Mouse (Mus musculus): ENCODE data around the gene Tmem115. TPM values are rescaled to one million over a fixed set of nuclear protein-coding genes. Genes with fewer than 3 reads are reported as not detected.

Tmem115 gene
- polyA plus RNA-seq, 1 experiment from 2014 or later = 44.4 TPM

DNA sequence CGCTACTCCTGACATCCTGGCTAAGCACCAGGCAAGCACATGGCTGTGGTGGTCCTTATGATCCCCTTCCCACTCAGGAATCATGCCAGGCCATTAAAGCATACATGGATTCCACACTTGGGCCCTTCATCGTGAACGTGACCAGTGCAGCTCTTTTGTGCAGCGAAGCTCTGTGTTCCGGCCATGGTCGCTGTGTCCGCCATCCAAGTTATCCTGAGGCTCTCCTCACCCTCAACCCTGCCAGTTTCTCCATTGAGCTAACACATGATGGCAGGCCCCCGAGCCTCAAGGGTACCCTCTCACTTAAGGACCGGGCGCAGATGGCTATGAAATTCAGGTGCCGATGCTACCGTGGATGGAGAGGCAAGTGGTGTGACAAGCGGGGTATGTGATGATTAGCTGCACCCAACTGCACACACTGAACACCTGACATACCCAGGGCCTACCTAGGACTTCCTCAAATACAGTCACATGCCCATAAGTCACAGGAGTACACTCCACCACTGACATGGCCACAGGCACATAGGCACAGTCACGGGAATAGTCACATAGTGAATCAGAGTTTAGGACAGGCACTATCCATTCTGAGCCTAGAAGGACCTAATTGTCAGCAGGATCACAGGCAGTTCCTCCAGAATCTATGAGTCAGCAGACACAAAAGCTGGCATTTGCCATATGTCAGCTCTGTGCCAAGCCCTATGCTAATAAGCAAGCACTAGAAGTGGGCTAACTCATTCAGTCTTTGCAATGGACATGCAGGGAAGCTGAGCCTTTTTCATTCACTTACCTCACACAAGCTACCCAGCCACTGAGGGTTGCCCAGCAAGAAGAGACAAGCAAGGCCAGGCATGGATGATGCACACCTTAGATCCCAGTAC, 45.5 kb downstream of the Tmem115 start:
- Histone ChIP-seq H3K27me3 (replicated peaks; ENCODE audit: control insufficient read depth, insufficient read depth, low read length) (no peaks in the 10 kb centered on the region), H3K9ac (ENCODE audit: low read length) (0 out of 2 replicates have a peak overlapping the region, but pooled peaks have one; percentile 21), H3K4me2 (ENCODE audit: low read length) (no peak overlapping the region), H3K4me3 (ENCODE audit: low read depth, low read length) (no peak overlapping the region), H3K9me3 (replicated peaks; ENCODE audit: control insufficient read depth, low read length) (no peaks in the 10 kb centered on the region), H3K36me3 (ENCODE audit: control insufficient read depth, insufficient read depth, low read length) (peaks cover 16% of the 10 kb centered on the region; the same call in 1 of the 2 replicates), H3K27ac (ENCODE audit: low read depth, low read length) (peak overlapping the region; percentile 11; the same call in 1 of the 2 replicates), H3K4me1 (ENCODE audit: control insufficient read depth, insufficient read depth, low read length) (peaks cover 13% of the 10 kb centered on the region)
- whole genome bisulfite sequencing = 94% methylated on average over 14 of the region's 14 CpGs
- ATAC-seq (no peak), DNase-seq (ENCODE audit: low spot score) (peak; percentile 32)

DNA sequence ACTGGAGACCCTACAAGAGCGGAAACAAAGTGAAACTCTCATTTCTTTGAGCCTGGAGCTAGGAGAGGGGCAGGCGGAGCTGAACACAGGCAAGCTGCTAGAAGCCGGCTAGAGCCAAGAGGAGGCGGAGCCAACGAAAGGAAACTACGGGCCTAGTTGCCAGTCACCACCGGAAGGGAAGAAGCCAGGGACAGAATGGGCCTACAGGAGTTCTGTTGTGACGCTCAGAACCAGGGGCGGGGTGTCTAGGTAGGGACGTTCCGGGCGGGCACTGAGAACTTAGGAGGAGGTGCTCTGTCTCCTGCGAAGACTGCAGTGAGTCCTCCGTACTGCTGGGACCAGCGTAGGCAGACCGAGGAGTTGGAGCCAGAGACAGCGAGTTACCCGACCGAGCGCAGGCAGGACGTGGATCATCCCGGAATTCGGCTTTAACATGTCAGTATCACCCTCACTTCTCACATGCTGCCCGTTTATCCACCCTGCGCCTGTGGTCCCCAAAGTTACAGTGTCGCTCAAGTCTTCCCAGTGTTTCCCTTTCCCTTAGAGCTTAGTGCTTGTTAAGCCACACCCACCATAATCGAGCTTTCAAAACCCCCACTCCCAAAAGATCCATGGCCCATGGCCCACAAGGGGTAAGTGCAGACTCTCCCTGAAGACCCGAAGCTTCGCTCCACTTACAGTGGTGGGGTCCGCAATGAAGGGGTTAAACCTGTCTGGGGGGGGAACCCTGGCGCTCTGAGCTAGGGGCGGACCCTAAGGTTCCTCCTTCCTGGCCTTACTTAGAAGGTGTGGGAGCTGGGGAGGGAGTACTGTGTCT, 47.0 kb downstream of the Tmem115 start, which contains the start of gene Hyal3:
Gene Hyal3, plus strand, starts transcription at position 318 of the 817 bp plus-strand sequence.
- ATAC-seq (peak; percentile 87), DNase-seq (ENCODE audit: low spot score) (peak; percentile 95)
- H3K4me1 ChIP-seq (ENCODE audit: control insufficient read depth, insufficient read depth, low read length) = peaks cover 13% of the 10 kb centered on the region
- H3K27ac ChIP-seq (ENCODE audit: low read depth, low read length) = peak within 1 kb of the TSS; percentile 74
- H3K4me3 ChIP-seq (ENCODE audit: low read depth, low read length) = peak within 1 kb of the TSS; percentile 58
- WGBS = 1% methylated on average over 32 of the region's 32 CpGs
- peaks cover 11% of the 10 kb centered on the region; the same call in 1 of the 2 replicates for H3K36me3 ChIP-seq (ENCODE audit: control insufficient read depth, insufficient read depth, low read length)
- no peaks in the 10 kb centered on the region for H3K9me3 ChIP-seq (replicated peaks; ENCODE audit: control insufficient read depth, low read length)
- H3K27me3 ChIP-seq (replicated peaks; ENCODE audit: control insufficient read depth, insufficient read depth, low read length) = no peaks in the 10 kb centered on the region
- H3K4me2 ChIP-seq (ENCODE audit: low read length) = peak within 1 kb of the TSS; percentile 71
- H3K9ac ChIP-seq (ENCODE audit: low read length) = peak within 1 kb of the TSS; percentile 60

DNA sequence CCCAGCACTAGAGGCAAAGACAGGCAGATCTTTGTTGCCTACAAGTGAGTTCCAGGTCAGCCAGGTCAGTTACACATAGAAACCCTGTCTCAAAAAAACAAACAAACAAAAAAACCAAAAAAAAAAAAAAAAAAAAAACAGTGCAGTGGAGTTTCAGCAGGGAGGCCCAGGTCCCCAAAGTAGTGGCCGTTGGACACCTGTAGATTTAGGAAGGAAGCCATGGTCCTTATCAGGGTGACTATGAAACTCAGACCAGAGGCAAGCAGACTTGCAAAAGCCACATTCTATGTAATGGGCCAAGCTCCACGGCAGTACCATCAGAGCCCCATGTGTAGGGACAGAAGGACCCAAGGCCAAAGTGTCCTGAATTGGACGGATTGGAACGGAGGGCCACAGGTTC, 47.8 kb downstream of the Tmem115 start:
- no peak for DNase-seq (ENCODE audit: low spot score)

DNA sequence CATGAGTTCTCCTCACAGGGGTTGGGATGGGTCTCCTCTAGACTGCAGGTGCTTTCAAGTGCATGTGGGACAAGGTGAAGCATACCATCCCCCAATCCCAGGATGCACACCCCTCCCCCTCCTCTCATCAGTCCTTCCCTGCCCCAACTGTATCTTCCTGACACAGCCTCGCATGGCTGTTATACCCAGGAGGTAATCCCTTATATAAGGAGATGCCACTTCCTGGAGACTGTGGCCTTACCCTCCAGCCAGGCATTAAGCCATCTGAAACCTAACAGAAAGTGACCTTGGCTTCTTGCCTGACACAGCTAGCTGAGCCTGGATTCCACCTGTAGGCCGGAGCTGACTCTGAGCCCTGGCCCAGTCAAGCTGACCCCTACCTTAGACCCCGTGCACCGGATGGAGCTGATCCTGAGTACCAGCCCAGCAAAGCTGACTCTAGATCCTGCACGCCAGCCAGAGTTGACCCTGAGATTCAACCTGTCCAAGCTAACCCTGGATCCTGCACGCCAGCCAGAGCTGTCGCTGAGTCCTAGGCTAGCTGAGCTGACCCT, 48.8 kb downstream of the Tmem115 start:
- H3K4me3 ChIP-seq (ENCODE audit: low read depth, low read length) = no peak overlapping the region
- ATAC-seq (no peak), DNase-seq (ENCODE audit: low spot score) (no peak)
- H3K27ac ChIP-seq (ENCODE audit: low read depth, low read length) = no peak overlapping the region
- 89% methylated on average over 7 of the region's 7 CpGs for WGBS
- H3K9ac ChIP-seq (ENCODE audit: low read length) = no peak overlapping the region
- H3K27me3 ChIP-seq (replicated peaks; ENCODE audit: control insufficient read depth, insufficient read depth, low read length) = no peaks in the 10 kb centered on the region
- H3K4me2 ChIP-seq (ENCODE audit: low read length) = no peak overlapping the region
- peaks cover 11% of the 10 kb centered on the region; the same call in 1 of the 2 replicates for H3K36me3 ChIP-seq (ENCODE audit: control insufficient read depth, insufficient read depth, low read length)
- no peaks in the 10 kb centered on the region for H3K9me3 ChIP-seq (replicated peaks; ENCODE audit: control insufficient read depth, low read length)
- peaks cover 13% of the 10 kb centered on the region for H3K4me1 ChIP-seq (ENCODE audit: control insufficient read depth, insufficient read depth, low read length)

More for the DNA sequence above, 47.8 kb downstream of the Tmem115 start:
- H3K27me3 ChIP-seq (replicated peaks; ENCODE audit: control insufficient read depth, insufficient read depth, low read length) = no peaks in the 10 kb centered on the region
- 76% methylated on average over 4 of the region's 4 CpGs for WGBS
- H3K9me3 ChIP-seq (replicated peaks; ENCODE audit: control insufficient read depth, low read length) = no peaks in the 10 kb centered on the region
- peak overlapping the region; percentile 60 for H3K9ac ChIP-seq (ENCODE audit: low read length)
- peaks cover 11% of the 10 kb centered on the region; the same call in 1 of the 2 replicates for H3K36me3 ChIP-seq (ENCODE audit: control insufficient read depth, insufficient read depth, low read length)
- H3K4me2 ChIP-seq (ENCODE audit: low read length) = peak overlapping the region; percentile 71
- H3K27ac ChIP-seq (ENCODE audit: low read depth, low read length) = no peak overlapping the region; the same call in 1 of the 2 replicates
- ATAC-seq = no peak
- peak overlapping the region; percentile 58 for H3K4me3 ChIP-seq (ENCODE audit: low read depth, low read length)
- peaks cover 13% of the 10 kb centered on the region for H3K4me1 ChIP-seq (ENCODE audit: control insufficient read depth, insufficient read depth, low read length)

DNA sequence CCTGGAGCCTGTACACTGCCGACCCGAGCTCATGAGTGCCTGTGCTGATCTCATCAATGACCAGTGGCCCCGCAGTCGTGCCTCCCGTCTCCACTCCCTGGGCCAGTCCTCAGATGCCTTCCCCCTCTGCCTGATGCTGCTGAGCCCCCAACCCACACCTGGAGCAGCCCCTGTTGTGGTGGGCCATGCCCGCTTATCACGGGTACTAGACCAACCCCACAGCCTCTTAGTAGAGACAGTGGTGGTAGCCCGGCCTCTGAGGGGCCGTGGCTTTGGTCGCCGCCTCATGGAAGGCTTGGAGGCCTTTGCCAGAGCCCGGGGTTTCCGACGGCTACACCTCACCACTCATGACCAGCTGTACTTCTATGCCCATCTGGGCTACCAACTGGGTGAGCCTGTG, 49.4 kb downstream of the Tmem115 start:
- no peak overlapping the region for H3K4me3 ChIP-seq (ENCODE audit: low read depth, low read length)
- ATAC-seq = no peak
- peaks cover 15% of the 10 kb centered on the region for H3K4me1 ChIP-seq (ENCODE audit: control insufficient read depth, insufficient read depth, low read length)
- no peak overlapping the region for H3K27ac ChIP-seq (ENCODE audit: low read depth, low read length)
- WGBS = 90% methylated on average over 14 of the region's 14 CpGs
- H3K36me3 ChIP-seq (ENCODE audit: control insufficient read depth, insufficient read depth, low read length) = peaks cover 11% of the 10 kb centered on the region; the same call in 1 of the 2 replicates
- no peaks in the 10 kb centered on the region for H3K9me3 ChIP-seq (replicated peaks; ENCODE audit: control insufficient read depth, low read length)
- H3K9ac ChIP-seq (ENCODE audit: low read length) = no peak overlapping the region
- H3K4me2 ChIP-seq (ENCODE audit: low read length) = no peak overlapping the region
- no peak for DNase-seq (ENCODE audit: low spot score)
- no peaks in the 10 kb centered on the region for H3K27me3 ChIP-seq (replicated peaks; ENCODE audit: control insufficient read depth, insufficient read depth, low read length)

DNA sequence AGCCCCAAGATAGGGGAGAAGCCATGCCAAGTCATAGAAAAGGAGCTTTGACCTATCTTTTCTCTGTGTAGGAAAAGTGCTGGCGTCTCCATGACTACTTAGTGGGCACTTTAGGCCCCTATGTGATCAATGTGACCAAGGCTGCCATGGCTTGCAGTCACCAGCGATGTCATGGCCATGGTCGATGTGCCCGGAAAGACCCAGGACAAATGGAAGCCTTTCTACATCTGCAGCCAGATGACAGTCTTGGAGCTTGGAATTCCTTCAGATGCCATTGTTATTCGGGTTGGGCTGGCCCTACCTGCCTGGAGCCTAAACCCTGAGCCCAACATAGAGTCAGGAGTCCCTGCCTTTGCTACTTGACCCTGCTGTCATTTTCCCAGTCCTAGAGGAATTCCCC, 52.8 kb downstream of the Tmem115 start:
- Histone ChIP-seq H3K4me2 (ENCODE audit: low read length) (no peak overlapping the region), H3K4me3 (ENCODE audit: low read depth, low read length) (no peak overlapping the region), H3K9ac (ENCODE audit: low read length) (no peak overlapping the region), H3K36me3 (ENCODE audit: control insufficient read depth, insufficient read depth, low read length) (peaks cover 27% of the 10 kb centered on the region), H3K27ac (ENCODE audit: low read depth, low read length) (no peak overlapping the region), H3K9me3 (replicated peaks; ENCODE audit: control insufficient read depth, low read length) (no peaks in the 10 kb centered on the region), H3K4me1 (ENCODE audit: control insufficient read depth, insufficient read depth, low read length) (peaks cover 6% of the 10 kb centered on the region), H3K27me3 (replicated peaks; ENCODE audit: control insufficient read depth, insufficient read depth, low read length) (no peaks in the 10 kb centered on the region)
- DNase-seq (ENCODE audit: low spot score) (no peak), ATAC-seq (no peak)
- 95% methylated on average over 5 of the region's 5 CpGs for WGBS

DNA sequence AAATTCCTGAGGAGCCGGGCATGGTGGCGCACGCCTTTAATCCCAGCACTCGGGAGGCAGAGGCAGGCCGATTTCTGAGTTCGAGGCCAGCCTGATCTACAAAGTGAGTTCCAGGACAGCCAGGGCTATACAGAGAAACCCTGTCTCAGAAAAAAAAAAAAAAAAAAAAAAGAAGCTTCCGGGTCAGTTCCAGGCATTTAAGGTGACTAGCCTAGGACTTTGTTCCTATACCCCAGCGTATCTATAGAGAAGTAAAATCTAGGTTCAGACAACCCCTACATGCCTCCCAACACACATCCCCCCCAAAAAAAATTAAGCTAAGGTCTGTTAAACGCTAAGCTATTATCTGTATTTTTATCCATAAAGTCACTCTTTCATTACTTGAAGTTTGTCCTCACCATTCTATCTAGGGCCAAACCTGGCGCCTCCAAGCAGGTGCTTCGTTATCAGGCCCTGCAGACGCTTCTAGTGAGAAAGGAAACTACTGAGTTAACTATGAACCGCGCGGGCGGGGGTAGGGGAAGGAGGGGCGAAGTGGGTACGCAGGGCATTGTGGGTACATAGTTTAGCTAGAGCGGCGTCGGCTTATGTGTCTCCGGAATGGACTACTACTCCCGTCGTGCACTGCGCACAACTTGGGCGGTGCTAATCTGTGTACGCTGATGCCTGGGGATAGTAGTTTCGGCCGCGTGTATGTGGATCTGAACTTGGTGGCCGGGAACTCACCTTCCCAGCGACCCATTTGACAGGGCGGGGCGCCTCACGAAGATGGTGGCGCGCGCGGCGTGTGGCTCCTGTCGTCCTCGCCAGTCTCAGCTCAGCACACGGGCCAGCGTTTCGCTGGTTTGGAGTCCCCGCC, 53.5 kb downstream of the Tmem115 start, which contains the start of gene Ifrd2:
Gene Ifrd2, plus strand, starts transcription at position 669 of the 859 bp plus-strand sequence.
- H3K4me2 ChIP-seq (ENCODE audit: low read length) = peak within 1 kb of the TSS; percentile 89
- no peaks in the 10 kb centered on the region for H3K27me3 ChIP-seq (replicated peaks; ENCODE audit: control insufficient read depth, insufficient read depth, low read length)
- 14% methylated on average over 46 of the region's 46 CpGs for WGBS
- H3K36me3 ChIP-seq (ENCODE audit: control insufficient read depth, insufficient read depth, low read length) = peaks cover 34% of the 10 kb centered on the region
- peak within 1 kb of the TSS; percentile 69 for H3K9ac ChIP-seq (ENCODE audit: low read length)
- DNase-seq (ENCODE audit: low spot score) (peak; percentile 100), ATAC-seq (peak; percentile 100)
- H3K9me3 ChIP-seq (replicated peaks; ENCODE audit: control insufficient read depth, low read length) = no peaks in the 10 kb centered on the region
- peak within 1 kb of the TSS; percentile 68 for H3K4me3 ChIP-seq (ENCODE audit: low read depth, low read length)
- peaks cover 6% of the 10 kb centered on the region for H3K4me1 ChIP-seq (ENCODE audit: control insufficient read depth, insufficient read depth, low read length)
- H3K27ac ChIP-seq (ENCODE audit: low read depth, low read length) = peak within 1 kb of the TSS; percentile 11; the same call in 1 of the 2 replicates
